ENCODE assay signal across 22 mouse cellular contexts in the genomic region with DNA sequence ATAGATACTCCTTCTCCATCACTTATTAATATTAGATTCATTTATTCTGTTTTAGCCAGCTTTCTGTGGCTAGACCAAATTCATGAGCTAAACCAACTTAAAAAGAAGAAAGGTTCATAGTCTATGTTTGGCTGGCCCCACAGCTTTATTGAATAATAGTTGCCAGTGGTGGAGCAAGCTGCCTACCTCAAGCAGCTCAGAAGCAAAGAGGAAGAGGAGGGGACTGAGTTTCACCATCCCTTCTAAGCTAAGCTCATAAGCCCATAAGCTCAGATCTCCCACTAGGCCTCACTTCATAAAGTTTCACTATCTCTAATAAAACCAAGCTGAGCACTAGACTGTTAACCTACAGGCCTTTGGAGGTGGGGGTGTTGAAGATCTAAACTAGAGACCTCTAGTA.
A peak's percentile ranks its signal among the peaks of the same experiment; 100 is the strongest.
DNase-seq lines count a peak whose midpoint lies in the region; ATAC-seq lines count a peak whose summit lies in the region.
"Had no signal": no experiment of that assay in that cellular context is flagged by ENCODE, and none has a peak within 500 bp of the region (broad histone marks: within the 10 kb centered on the region; RNA-seq: fewer than 3 reads in every experiment).

No protein-coding gene starts in this region.

- H3K9ac ChIP-seq in midbrain, embryonic 11.5 days (ENCODE audit: low read length): no peak overlapping the region
- H3K9ac ChIP-seq in midbrain, embryonic 15.5 days: no peak overlapping the region
- no peak overlapping the region for H3K9ac ChIP-seq in forebrain, embryonic 15.5 days (replicated peaks)
- H3K9ac ChIP-seq in hindbrain, embryonic 13.5 days: no peak overlapping the region

- H3K4me2 ChIP-seq in midbrain, embryonic 11.5 days: no peak overlapping the region
- H3K4me2 ChIP-seq in midbrain, embryonic 15.5 days: no peak overlapping the region
- H3K4me2 ChIP-seq in forebrain, embryonic 15.5 days (replicated peaks): no peak overlapping the region
- H3K4me2 ChIP-seq in hindbrain, embryonic 13.5 days: no peak overlapping the region

- H3K27ac ChIP-seq in midbrain, embryonic 11.5 days (ENCODE audit: low read depth, low read length): no peak overlapping the region
- no peak overlapping the region for H3K27ac ChIP-seq in midbrain, embryonic 15.5 days
- no peak overlapping the region for H3K27ac ChIP-seq in forebrain, embryonic 15.5 days (replicated peaks)
- H3K27ac ChIP-seq in hindbrain, embryonic 13.5 days: no peak overlapping the region
- no peak overlapping the region for H3K27ac ChIP-seq in hindbrain, embryonic 10.5 days

- peak; percentile 19 for DNase-seq in midbrain, embryonic 11.5 days (ENCODE audit: low spot score, missing footprints)
- DNase-seq in hindbrain, embryonic 10.5 days (ENCODE audit: low spot score): no peak
- DNase-seq: adrenal gland, adult 2 months; adrenal gland, adult 8-10 months; adrenal gland, postnatal 10 days; adrenal gland, postnatal 14 days; adrenal gland, postnatal 25 days; adrenal gland, postnatal 36 days; B cell, adult 2 months; cerebellum, adult 11 months; cerebellum, adult 11-12 months had no signal

- no peaks in the 10 kb centered on the region for H3K27me3 ChIP-seq in midbrain, embryonic 11.5 days (ENCODE audit: control insufficient read depth, insufficient read depth, low read length)
- no peaks in the 10 kb centered on the region for H3K27me3 ChIP-seq in midbrain, embryonic 15.5 days (replicated peaks)
- H3K27me3 ChIP-seq in forebrain, embryonic 15.5 days: no peaks in the 10 kb centered on the region
- no peaks in the 10 kb centered on the region for H3K27me3 ChIP-seq in hindbrain, embryonic 13.5 days
- no peaks in the 10 kb centered on the region for H3K27me3 ChIP-seq in hindbrain, embryonic 10.5 days (ENCODE audit: insufficient read depth, poor library complexity, severe bottlenecking)
- H3K27me3 ChIP-seq: CH12.LX, Patski had no signal

- no peak for ATAC-seq in midbrain, embryonic 11.5 days (ENCODE audit: low FRiP score)
- no peak for ATAC-seq in midbrain, embryonic 15.5 days (replicated peaks)
- ATAC-seq in granulocyte monocyte progenitor cell, adult 5-6 weeks (replicated peaks; ENCODE audit: poor library complexity, severe bottlenecking): peak; percentile 63
- ATAC-seq in megakaryocyte, adult 5-6 weeks (ENCODE audit: poor library complexity, severe bottlenecking): peak; percentile 54
- peak; percentile 67 for ATAC-seq in megakaryocyte progenitor cell, adult 5-6 weeks (replicated peaks; ENCODE audit: poor library complexity)
- no peak for ATAC-seq in forebrain, embryonic 15.5 days (replicated peaks)
- ATAC-seq in hindbrain, embryonic 13.5 days (ENCODE audit: low FRiP score): no peak
- ATAC-seq: activated CD4-positive, CD25-positive, alpha-beta regulatory T cell, adult 4 months; CD4-positive, CD25-positive, alpha-beta regulatory T cell, adult 4 months; Patski had no signal

- H3K36me3 ChIP-seq in midbrain, embryonic 11.5 days (ENCODE audit: control insufficient read depth, insufficient read depth, low read length): no peaks in the 10 kb centered on the region
- no peaks in the 10 kb centered on the region for H3K36me3 ChIP-seq in midbrain, embryonic 15.5 days (replicated peaks)
- H3K36me3 ChIP-seq in forebrain, embryonic 15.5 days: no peaks in the 10 kb centered on the region
- H3K36me3 ChIP-seq in hindbrain, embryonic 13.5 days: no peaks in the 10 kb centered on the region
- no peaks in the 10 kb centered on the region for H3K36me3 ChIP-seq in hindbrain, embryonic 10.5 days
- H3K36me3 ChIP-seq: G1E had no signal

- H3K4me1 ChIP-seq in midbrain, embryonic 11.5 days (ENCODE audit: control insufficient read depth, insufficient read depth, low read length): no peaks in the 10 kb centered on the region
- no peaks in the 10 kb centered on the region for H3K4me1 ChIP-seq in midbrain, embryonic 15.5 days
- 0 out of 2 replicates have a peak, but pooled peaks cover 5% of the 10 kb centered on the region for H3K4me1 ChIP-seq in forebrain, embryonic 15.5 days
- peaks cover 5% of the 10 kb centered on the region; the same call in 1 of the 2 replicates for H3K4me1 ChIP-seq in hindbrain, embryonic 13.5 days (replicated peaks)
- peaks cover 9% of the 10 kb centered on the region for H3K4me1 ChIP-seq in hindbrain, embryonic 10.5 days (replicated peaks)

- H3K4me3 ChIP-seq in midbrain, embryonic 11.5 days (ENCODE audit: low read depth, low read length): no peak overlapping the region
- no peak overlapping the region for H3K4me3 ChIP-seq in midbrain, embryonic 15.5 days
- H3K4me3 ChIP-seq in forebrain, embryonic 15.5 days: no peak overlapping the region
- H3K4me3 ChIP-seq in hindbrain, embryonic 13.5 days: no peak overlapping the region
- H3K4me3 ChIP-seq in hindbrain, embryonic 10.5 days: no peak overlapping the region

- no peaks in the 10 kb centered on the region for H3K9me3 ChIP-seq in midbrain, embryonic 11.5 days (ENCODE audit: control insufficient read depth, low read length)
- H3K9me3 ChIP-seq in midbrain, embryonic 15.5 days: no peaks in the 10 kb centered on the region
- H3K9me3 ChIP-seq in forebrain, embryonic 15.5 days: no peaks in the 10 kb centered on the region
- no peaks in the 10 kb centered on the region for H3K9me3 ChIP-seq in hindbrain, embryonic 13.5 days
- no peaks in the 10 kb centered on the region for H3K9me3 ChIP-seq in hindbrain, embryonic 10.5 days
- H3K9me3 ChIP-seq: G1E had no signal

Comparison
In these comparisons a context has a peak if more than half of its experiments do, and no peak if none do; other contexts are left out.
1. ATAC-seq: peak in granulocyte monocyte progenitor cell, adult 5-6 weeks (single experiment), megakaryocyte, adult 5-6 weeks (single experiment) and megakaryocyte progenitor cell, adult 5-6 weeks (single experiment); none in midbrain, embryonic 11.5 days (single experiment), midbrain, embryonic 15.5 days (single experiment), forebrain, embryonic 15.5 days (single experiment) and hindbrain, embryonic 13.5 days (single experiment).